Mouse (Mus musculus): ENCODE data around the gene Hdc.

Gene Hdc

DNA sequence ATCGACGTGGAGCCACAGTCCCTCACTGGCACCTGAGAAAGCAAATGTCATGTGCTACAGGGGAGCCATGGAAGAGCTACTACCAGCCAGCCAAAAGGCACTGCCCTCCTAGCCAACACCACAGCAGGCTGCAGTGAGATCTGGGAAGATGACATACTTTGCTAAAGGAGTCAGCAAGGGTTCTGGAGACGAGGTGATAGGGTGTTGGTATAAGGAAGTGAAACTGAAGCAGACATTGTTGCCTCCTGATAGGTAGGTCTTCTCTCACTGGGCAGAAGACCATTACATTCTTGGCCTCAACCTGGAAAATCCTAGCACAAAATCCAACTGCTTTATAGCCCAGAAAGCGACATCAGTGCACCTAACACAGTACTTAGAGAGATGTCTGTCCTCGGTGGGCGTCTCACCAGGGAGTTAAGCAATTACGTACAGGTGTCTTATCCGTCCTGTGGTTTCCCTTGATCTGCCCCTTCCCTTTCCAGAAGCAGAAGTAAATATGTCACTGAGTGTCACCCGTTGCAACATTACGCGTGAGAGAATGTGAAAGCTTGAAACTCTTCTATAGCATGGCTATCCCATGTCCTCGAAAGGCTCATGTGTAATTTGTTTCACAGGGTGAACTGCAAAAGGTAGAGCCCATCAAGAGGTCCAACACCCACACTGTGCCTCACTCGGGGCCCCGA is 17.0 kb downstream of the Hdc start:
- in situ Hi-C loops (cut with MboI, MseI): no loop called here

DNA sequence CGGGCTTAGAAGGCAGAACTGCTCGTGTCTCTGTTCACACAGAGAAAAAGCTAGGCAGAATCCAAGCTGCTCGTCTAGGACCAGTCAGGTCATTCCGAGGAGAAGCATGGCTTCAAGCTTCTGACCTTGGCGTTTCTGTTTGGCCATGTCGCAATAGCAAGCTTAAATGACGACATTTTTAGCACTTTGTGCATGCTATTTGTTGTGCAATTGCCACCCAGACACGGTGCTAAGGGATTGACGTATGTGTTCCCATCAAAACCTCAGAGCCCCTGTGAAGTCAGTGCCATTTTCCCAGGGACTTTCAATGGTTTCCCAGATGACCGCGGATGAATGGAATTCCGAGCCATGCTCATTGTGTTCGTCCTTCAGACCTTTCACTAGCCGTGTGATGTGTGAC is 18.6 kb downstream of the Hdc start:
- in situ Hi-C loops (cut with MboI, MseI): no loop called here

- in situ Hi-C loops (cut with MboI, MseI): no loop called here
Observed at GRCm38 (mm10) chr2:126599005-126599404, 20.1 kb downstream of the Hdc start.

- in situ Hi-C loops (cut with MboI, MseI): no loop called here
Observed at GRCm38 (mm10) chr2:126598359-126598758, 20.7 kb downstream of the Hdc start.

DNA sequence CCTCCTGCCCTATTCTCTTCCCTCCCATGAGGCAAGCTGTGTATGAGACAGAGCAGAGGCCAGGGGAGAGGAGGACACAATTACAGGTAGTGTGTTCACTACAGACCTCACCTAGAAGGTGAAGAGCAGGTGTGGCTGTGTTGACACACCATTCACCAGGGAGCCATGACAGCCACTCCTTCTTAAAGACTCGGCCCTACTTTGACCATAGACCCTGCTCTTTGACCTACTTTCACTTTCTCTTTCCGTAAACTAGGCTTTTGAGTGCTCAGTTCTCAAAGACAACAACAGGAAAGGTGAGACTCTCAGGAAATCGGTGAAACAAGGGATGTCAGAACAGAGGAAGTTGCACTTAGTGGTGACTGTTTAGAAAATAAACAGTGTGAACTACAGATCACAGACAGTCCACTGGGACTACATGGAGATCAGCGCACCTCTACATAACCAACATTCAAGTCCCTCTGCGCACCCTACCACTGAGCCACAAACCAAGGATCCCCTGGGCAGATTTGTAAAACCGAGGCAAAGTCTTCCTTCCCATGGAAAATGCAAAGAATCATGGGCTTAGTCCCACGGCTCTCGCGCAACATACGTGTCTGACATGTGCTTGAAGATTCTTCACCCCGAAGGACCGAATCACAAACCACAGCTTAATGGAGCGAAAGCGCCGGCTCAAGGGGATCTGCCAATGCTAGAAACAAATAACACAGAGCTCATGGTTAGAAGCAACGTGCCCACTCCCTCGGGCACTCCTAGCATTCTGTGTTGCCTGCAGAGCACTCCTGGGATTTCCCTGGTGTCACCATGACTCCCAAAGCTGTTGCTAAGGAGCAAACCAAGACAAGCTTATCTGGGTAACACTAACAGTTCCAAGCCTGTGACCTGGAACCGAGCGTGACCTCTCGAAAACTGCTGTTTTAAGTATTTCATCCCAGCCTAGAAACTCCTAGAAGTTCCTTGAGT is 21.5 kb downstream of the Hdc start:
- in situ Hi-C loops (cut with MboI, MseI): no loop called here

- in situ Hi-C loops (cut with MboI, MseI): no loop called here
Observed at GRCm38 (mm10) chr2:126596347-126597072, 22.6 kb downstream of the Hdc start.

DNA sequence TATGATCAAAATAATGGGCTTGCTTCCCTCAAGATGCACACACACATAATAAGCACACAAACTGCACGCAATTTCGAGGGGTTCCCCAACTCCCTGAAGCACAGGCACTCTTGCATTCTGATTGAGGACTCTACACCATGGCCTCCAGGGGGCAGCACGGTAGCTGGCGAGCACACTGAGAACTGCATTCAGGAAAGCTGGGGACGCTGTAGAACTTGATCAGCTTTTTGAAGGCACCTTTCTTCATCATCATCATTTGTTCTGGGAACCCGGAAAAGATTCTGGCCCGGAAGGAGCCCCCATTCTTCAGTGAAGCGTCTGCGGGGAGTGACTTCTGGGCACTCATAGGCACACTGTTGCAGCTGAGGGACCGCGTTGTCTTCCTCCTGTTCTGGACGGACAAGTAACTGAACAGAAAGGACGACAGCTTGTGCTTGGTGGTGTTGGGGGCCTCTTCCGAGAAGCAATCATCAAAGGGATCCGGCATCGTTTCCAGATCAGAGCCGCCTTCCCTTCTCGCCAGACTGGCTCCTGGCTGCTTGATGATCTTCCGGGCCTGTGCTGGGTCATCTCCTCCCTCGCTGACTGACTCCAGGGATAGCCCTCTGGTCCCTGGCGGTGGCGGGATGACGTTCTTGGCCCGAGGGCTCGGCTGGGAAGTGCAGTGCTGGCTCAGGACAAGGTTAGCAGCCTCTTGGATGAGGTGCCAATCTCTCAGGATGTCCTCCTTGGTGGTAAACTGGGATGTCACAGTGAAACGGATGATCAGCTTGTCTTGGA is 25.1 kb downstream of the Hdc start:
- in situ Hi-C loops (cut with MboI, MseI): loop anchor here (5.0 kb wide), 2 partner anchors 188 to 413 kb away; partner anchors contain the start of genes Ap4e1 and Usp50

- in situ Hi-C loops (cut with MboI, MseI): loop anchor here (5.0 kb wide), 2 partner anchors 191 to 416 kb away; partner anchors contain the start of genes Ap4e1 and Usp50
Observed at GRCm38 (mm10) chr2:126591304-126591703, 27.8 kb downstream of the Hdc start.

DNA sequence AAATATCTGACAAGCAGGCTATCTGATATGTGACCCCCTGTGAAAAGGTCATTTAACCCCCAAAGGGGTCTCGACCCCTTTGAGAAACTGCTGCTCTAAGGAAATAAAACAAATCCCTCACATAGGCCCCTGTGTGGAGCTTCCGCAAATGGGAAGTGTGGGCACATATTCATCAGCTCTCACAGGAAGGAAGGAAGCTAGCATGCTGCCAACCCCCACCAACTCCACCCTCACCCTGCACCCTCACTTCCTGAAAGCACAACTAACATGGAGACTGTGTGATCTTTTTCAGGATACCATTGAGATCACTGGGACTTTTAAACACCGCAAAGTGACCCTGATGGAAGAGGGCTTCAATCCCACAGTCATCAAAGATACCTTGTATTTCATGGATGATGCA is 31.6 kb downstream of the Hdc start:
- in situ Hi-C loops (cut with MboI, MseI): no loop called here

DNA sequence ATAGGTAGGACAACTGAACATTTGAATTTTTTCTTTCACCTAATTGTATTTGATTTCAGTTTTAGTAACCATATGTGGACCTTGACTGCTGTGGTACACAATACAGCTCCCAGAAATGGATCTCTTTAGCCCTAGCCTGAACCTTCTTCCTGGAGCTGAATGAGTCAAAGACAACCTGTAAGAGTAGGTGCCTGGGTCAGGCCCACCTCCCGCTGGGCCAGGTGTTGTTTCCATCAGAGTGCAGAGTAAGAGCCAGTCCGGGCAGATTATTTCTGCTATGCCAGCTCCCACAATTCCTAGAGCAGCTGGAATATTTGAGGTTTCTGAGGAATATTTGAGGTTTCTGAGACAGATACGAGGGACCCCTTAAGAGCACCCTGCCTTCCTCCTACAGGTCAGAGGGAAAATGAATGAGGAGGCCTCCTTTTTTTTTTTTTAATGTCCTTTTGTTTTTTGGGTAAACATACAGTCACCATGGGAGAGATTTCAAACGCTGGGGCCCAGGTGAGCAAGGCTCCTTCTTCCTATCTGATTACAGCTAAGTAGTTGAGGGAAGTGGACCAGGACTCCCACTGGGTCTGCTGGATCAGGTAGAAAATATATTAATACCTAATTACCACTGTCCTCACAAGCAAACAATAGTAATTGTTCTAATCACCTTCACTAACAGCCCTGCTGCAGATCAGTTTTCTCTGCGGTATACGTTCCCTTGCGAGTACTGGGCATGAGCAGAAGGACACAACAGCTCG is 34.3 kb downstream of the Hdc start:
- in situ Hi-C loops (cut with MboI, MseI): no loop called here

DNA sequence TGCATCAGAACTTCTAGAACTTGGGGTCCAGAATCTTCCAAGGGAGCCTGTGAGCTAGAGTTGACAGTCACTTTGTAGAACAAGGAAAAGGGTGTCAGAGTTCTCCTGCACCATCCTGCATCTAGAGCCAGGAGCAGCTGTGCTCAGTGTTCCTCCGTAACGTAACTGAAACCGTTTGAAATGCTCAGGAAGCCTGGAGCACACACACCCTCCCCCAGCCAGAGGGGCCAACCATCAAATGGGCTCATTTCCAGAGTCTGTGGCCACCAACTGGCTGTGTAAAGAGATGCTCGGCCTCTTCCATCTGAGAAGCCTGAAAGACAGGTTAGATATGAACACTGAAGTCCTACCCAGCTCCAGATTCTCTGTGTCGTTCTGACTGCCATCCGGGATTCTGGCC is 35.1 kb downstream of the Hdc start:
- in situ Hi-C loops (cut with MboI, MseI): no loop called here

- in situ Hi-C loops (cut with MboI, MseI): no loop called here
Observed at GRCm38 (mm10) chr2:126579282-126579681, 39.8 kb downstream of the Hdc start.

GRCm38 (mm10) chr2:126577362-126577761 is 41.7 kb downstream of the Hdc start:
- in situ Hi-C loops (cut with MboI, MseI): no loop called here

DNA sequence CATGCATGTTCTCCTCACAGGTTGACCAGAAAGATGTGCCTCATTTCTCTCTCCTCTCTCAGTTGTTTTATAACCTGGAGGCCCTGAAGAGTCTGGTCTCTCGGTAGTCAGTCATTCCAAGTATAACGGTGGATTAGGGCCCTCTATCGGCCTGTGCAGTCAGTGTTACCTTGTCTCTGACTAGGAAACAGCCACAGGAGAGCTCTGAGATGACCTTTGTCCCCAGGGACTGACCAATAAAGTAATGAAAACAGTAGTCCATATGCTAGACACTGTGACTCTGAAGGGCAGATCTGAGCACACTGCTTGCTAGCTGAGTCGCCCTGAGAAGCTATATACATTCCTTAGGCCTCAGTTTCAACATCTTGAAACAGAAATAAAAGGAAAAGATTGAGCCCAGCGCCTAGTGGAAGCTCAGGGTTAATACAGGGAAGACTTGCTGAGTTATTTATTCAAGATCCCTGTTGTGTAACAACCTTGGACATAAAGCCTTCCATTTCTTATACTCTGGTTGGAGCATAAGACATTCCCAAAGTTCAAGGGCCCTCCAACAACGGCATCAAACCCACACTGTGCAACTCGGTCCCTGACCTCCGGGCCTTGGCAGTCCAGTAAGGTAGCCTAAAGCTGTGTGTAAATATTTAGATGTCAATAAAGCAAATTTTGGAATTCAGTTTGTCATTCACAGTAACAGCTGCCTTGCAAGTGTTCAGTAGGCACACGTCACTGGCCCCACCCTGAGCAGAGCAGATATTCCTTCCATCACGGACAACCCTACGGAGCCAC is 43.5 kb downstream of the Hdc start:
- in situ Hi-C loops (cut with MboI, MseI): no loop called here

DNA sequence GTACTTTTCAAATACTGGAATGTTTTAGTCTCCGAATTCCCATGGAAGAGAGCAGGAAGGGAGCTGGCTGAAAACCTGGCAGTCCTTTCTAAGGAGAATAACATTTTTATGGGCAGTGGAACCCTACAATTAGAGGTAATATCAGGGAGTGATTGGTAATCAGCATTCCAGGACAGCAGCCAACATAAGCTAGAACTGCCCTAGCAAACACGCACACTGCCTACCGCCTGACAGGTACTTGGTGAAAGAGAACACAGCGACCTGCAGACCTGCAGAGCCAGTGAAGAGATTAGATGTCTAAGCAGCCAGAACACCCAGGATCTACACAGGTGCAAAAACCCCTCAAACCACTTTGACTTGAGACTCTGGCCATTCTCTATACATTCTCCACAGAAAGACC is 46.4 kb downstream of the Hdc start:
- in situ Hi-C loops (cut with MboI, MseI): no loop called here

GRCm38 (mm10) chr2:126572163-126572562 is 46.9 kb downstream of the Hdc start:
- in situ Hi-C loops (cut with MboI, MseI): no loop called here

GRCm38 (mm10) chr2:126563411-126564105 is 55.5 kb downstream of the Hdc start:
- in situ Hi-C loops (cut with MboI, MseI): no loop called here

DNA sequence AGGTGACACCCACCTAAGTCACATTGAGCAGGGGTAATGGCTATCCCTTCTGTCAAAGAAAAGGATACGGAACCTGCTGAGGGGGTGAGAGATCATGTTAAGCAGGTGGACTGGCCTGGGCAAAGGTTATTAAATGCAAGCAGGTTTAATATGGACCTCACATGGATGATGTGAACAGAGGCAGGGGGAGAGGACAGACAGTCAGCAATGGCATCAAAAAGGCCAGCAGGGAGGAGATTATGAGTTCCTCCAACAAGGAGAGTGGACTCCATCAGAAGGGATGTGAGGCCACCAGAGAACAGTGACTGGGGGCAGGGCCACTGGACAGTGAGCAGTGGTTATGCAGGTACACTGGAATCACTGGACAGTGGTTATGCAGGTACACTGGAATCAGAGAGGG is 59.0 kb downstream of the Hdc start:
- in situ Hi-C loops (cut with MboI, MseI): no loop called here

DNA sequence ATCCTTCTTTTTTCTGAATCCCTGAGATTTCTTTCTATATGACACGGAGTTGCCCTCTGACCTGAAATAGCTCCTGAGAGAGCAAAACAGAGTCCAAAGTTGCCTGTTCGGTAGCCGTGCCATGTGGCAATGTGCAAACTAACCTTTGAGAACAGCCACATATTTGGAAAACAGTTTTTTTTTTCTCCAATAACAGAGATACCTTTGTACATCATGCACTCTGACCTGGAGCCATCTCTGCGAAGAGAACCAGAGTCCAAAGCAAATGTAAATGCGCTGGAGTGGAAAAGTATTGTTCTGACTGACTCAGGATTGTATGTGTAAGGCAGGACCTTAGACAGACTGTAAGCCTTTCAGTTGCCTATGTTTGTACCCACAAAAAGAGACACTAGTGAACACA is 63.6 kb downstream of the Hdc start:
- in situ Hi-C loops (cut with MboI, MseI): no loop called here
